Mouse (Mus musculus): ENCODE results near the gene Negr1. TPM values are rescaled to one million over a fixed set of nuclear protein-coding genes. Genes with fewer than 3 reads are reported as not detected.
A peak's percentile ranks its signal among the peaks of the same experiment; 100 is the strongest.

Negr1 gene
- polyA plus RNA-seq, 1 experiment from 2014 or later: 2.1 TPM

GRCm38 (mm10) chr3:157082808-157083784, 521.5 kb downstream of the Negr1 start:
- Histone ChIP-seq H3K9me3 (no peaks in the 10 kb centered on the region), H3K36me3 (replicated peaks) (no peaks in the 10 kb centered on the region), H3K27ac (no peak overlapping the region), H3K27me3 (ENCODE audit: poor library complexity, severe bottlenecking) (no peaks in the 10 kb centered on the region), H3K4me1 (no peaks in the 10 kb centered on the region), H3K4me3 (no peak overlapping the region)
- DNase-seq (ENCODE audit: extremely low spot score, low spot score): no peak
- WGBS: 85% methylated on average over 8 of the region's 8 CpGs

GRCm38 (mm10) chr3:157085180-157085579, 523.6 kb downstream of the Negr1 start:
- Histone ChIP-seq H3K27me3 (ENCODE audit: poor library complexity, severe bottlenecking) (no peaks in the 10 kb centered on the region), H3K4me1 (no peaks in the 10 kb centered on the region), H3K4me3 (no peak overlapping the region), H3K9me3 (no peaks in the 10 kb centered on the region), H3K27ac (no peak overlapping the region), H3K36me3 (replicated peaks) (no peaks in the 10 kb centered on the region)
- DNase-seq (ENCODE audit: extremely low spot score, low spot score): no peak
- WGBS: 91% methylated on average over 1 of the region's 1 CpGs

- DNase-seq (ENCODE audit: extremely low spot score, low spot score): no peak
- WGBS: 80% methylated on average over 4 of the region's 4 CpGs
- no peak overlapping the region for H3K27ac ChIP-seq
- H3K36me3 ChIP-seq (replicated peaks): no peaks in the 10 kb centered on the region
- H3K4me3 ChIP-seq: no peak overlapping the region
- no peaks in the 10 kb centered on the region for H3K9me3 ChIP-seq
- no peaks in the 10 kb centered on the region for H3K27me3 ChIP-seq (ENCODE audit: poor library complexity, severe bottlenecking)
- no peaks in the 10 kb centered on the region for H3K4me1 ChIP-seq
Observed at GRCm38 (mm10) chr3:157090051-157090450, 528.5 kb downstream of the Negr1 start.

GRCm38 (mm10) chr3:157096284-157096683, 534.7 kb downstream of the Negr1 start:
- Histone ChIP-seq H3K36me3 (replicated peaks) (no peaks in the 10 kb centered on the region), H3K9me3 (no peaks in the 10 kb centered on the region)
- 100% methylated on average over 1 of the region's 1 CpGs for WGBS

GRCm38 (mm10) chr3:157097514-157097913, 535.9 kb downstream of the Negr1 start:
- no peak for DNase-seq (ENCODE audit: extremely low spot score, low spot score)
- Histone ChIP-seq H3K4me3 (no peak overlapping the region), H3K36me3 (replicated peaks) (no peaks in the 10 kb centered on the region), H3K27me3 (ENCODE audit: poor library complexity, severe bottlenecking) (no peaks in the 10 kb centered on the region), H3K4me1 (0 out of 2 replicates have a peak, but pooled peaks cover 5% of the 10 kb centered on the region), H3K9me3 (no peaks in the 10 kb centered on the region), H3K27ac (no peak overlapping the region)

More at GRCm38 (mm10) chr3:157096284-157096683, 534.7 kb downstream of the Negr1 start:
- no peaks in the 10 kb centered on the region for H3K27me3 ChIP-seq (ENCODE audit: poor library complexity, severe bottlenecking)
- H3K27ac ChIP-seq: no peak overlapping the region
- no peak for DNase-seq (ENCODE audit: extremely low spot score, low spot score)
- 0 out of 2 replicates have a peak, but pooled peaks cover 5% of the 10 kb centered on the region for H3K4me1 ChIP-seq
- no peak overlapping the region for H3K4me3 ChIP-seq

- Histone ChIP-seq H3K36me3 (replicated peaks) (no peaks in the 10 kb centered on the region), H3K27me3 (ENCODE audit: poor library complexity, severe bottlenecking) (no peaks in the 10 kb centered on the region), H3K4me1 (0 out of 2 replicates have a peak, but pooled peaks cover 5% of the 10 kb centered on the region), H3K9me3 (no peaks in the 10 kb centered on the region), H3K4me3 (no peak overlapping the region), H3K27ac (no peak overlapping the region)
- WGBS: 58% methylated on average over 6 of the region's 6 CpGs
- DNase-seq (ENCODE audit: extremely low spot score, low spot score): no peak
Observed at GRCm38 (mm10) chr3:157098417-157098816, 536.8 kb downstream of the Negr1 start.

- no peaks in the 10 kb centered on the region for H3K27me3 ChIP-seq (ENCODE audit: poor library complexity, severe bottlenecking)
- H3K9me3 ChIP-seq: no peaks in the 10 kb centered on the region
- H3K4me3 ChIP-seq: no peak overlapping the region
- H3K4me1 ChIP-seq: peaks cover 17% of the 10 kb centered on the region
- H3K36me3 ChIP-seq (replicated peaks): no peaks in the 10 kb centered on the region
- H3K27ac ChIP-seq: no peak overlapping the region
- DNase-seq (ENCODE audit: extremely low spot score, low spot score): no peak
- WGBS: 96% methylated on average over 3 of the region's 3 CpGs
Observed at GRCm38 (mm10) chr3:157104866-157105579, 543.4 kb downstream of the Negr1 start.

- 62% methylated on average over 6 of the region's 6 CpGs for WGBS
- no peak overlapping the region for H3K27ac ChIP-seq
- peaks cover 17% of the 10 kb centered on the region for H3K4me1 ChIP-seq
- H3K4me3 ChIP-seq: no peak overlapping the region
- H3K9me3 ChIP-seq: no peaks in the 10 kb centered on the region
- no peaks in the 10 kb centered on the region for H3K36me3 ChIP-seq (replicated peaks)
- DNase-seq (ENCODE audit: extremely low spot score, low spot score): no peak
- no peaks in the 10 kb centered on the region for H3K27me3 ChIP-seq (ENCODE audit: poor library complexity, severe bottlenecking)
Observed at GRCm38 (mm10) chr3:157105580-157106264, 544.1 kb downstream of the Negr1 start.

GRCm38 (mm10) chr3:157108156-157108555, 546.6 kb downstream of the Negr1 start:
- no peaks in the 10 kb centered on the region for H3K9me3 ChIP-seq
- no peak for DNase-seq (ENCODE audit: extremely low spot score, low spot score)
- WGBS: 85% methylated on average over 2 of the region's 2 CpGs

GRCm38 (mm10) chr3:157109308-157109707, 547.7 kb downstream of the Negr1 start:
- no peaks in the 10 kb centered on the region for H3K27me3 ChIP-seq (ENCODE audit: poor library complexity, severe bottlenecking)
- H3K4me1 ChIP-seq: peaks cover 17% of the 10 kb centered on the region
- H3K9me3 ChIP-seq: no peaks in the 10 kb centered on the region
- peak; percentile 38 for DNase-seq (ENCODE audit: extremely low spot score, low spot score)
- no peaks in the 10 kb centered on the region for H3K36me3 ChIP-seq (replicated peaks)
- no peak overlapping the region for H3K4me3 ChIP-seq
- H3K27ac ChIP-seq: no peak overlapping the region

More at GRCm38 (mm10) chr3:157108156-157108555, 546.6 kb downstream of the Negr1 start:
- Histone ChIP-seq H3K27ac (no peak overlapping the region), H3K27me3 (ENCODE audit: poor library complexity, severe bottlenecking) (no peaks in the 10 kb centered on the region), H3K36me3 (replicated peaks) (no peaks in the 10 kb centered on the region), H3K4me3 (no peak overlapping the region), H3K4me1 (peaks cover 17% of the 10 kb centered on the region)

GRCm38 (mm10) chr3:157115105-157115760, 553.6 kb downstream of the Negr1 start:
- H3K36me3 ChIP-seq (replicated peaks): no peaks in the 10 kb centered on the region
- peak overlapping the region; percentile 22; the same call in 1 of the 2 replicates for H3K27ac ChIP-seq
- H3K27me3 ChIP-seq (ENCODE audit: poor library complexity, severe bottlenecking): no peaks in the 10 kb centered on the region
- no peak overlapping the region for H3K4me3 ChIP-seq
- 66% methylated on average over 5 of the region's 5 CpGs for WGBS
- DNase-seq (ENCODE audit: extremely low spot score, low spot score): no peak
- H3K9me3 ChIP-seq: no peaks in the 10 kb centered on the region
- H3K4me1 ChIP-seq: peaks cover 8% of the 10 kb centered on the region

- Histone ChIP-seq H3K36me3 (replicated peaks) (no peaks in the 10 kb centered on the region), H3K27ac (no peak overlapping the region), H3K4me1 (peaks cover 8% of the 10 kb centered on the region), H3K4me3 (no peak overlapping the region), H3K27me3 (ENCODE audit: poor library complexity, severe bottlenecking) (no peaks in the 10 kb centered on the region), H3K9me3 (no peaks in the 10 kb centered on the region)
- no peak for DNase-seq (ENCODE audit: extremely low spot score, low spot score)
- WGBS: 94% methylated on average over 1 of the region's 1 CpGs
Observed at GRCm38 (mm10) chr3:157116024-157116423, 554.4 kb downstream of the Negr1 start.
